Mouse (Mus musculus) testis, adult 2 months (tissue): ENCODE data around the gene Actr8.

ENCODE experiments used
- CTCF ChIP-seq: fragments of 200-500 bp; IDR thresholded peaks from 2 replicates; pipeline ENCODE4 v1.5.1; 2012; ENCODE audit warnings: low read depth, mild to moderate bottlenecking, inconsistent platforms, low read length, moderate library complexity; ENCODE audit not compliant: control insufficient read depth, insufficient read depth, insufficient replicate concordance
- POLR2A ChIP-seq: fragments of 200-500 bp; IDR thresholded peaks from 2 replicates; pipeline ENCODE4 v1.6.1; 2012; ENCODE audit warnings: low read depth, mild to moderate bottlenecking, inconsistent platforms, low read length, moderate library complexity; ENCODE audit not compliant: control insufficient read depth

- TF ChIP-seq CTCF (no peak), POLR2A (no peak)
Observed at GRCm38 (mm10) chr14:30050280-30050679, 72.1 kb downstream of the Actr8 start.
